Mouse (Mus musculus) liver, embryonic 14.5 days (tissue): ENCODE measurements around the gene Clasp1.

Experiments
- CTCF ChIP-seq: IDR thresholded peaks from 2 replicates; pipeline ENCODE4 v1.5.1; 2016; ENCODE audit warnings: antibody characterized with exemption, low read depth, control low read depth
- EP300 ChIP-seq: IDR thresholded peaks from 2 replicates; pipeline ENCODE4 v1.6.1; 2016; ENCODE audit warnings: antibody characterized with exemption, low read depth

GRCm38 (mm10) chr1:118564561-118564960, 175.7 kb downstream of the Clasp1 start:
- TF ChIP-seq CTCF (peak; percentile 30; the same call in 1 of the 2 replicates), EP300 (no peak)
